Mouse (Mus musculus): Measurements from ENCODE around the gene Mob3a. TPM values are rescaled to one million over a fixed set of nuclear protein-coding genes. Genes with fewer than 3 reads are reported as not detected.

Mob3a gene
- polyA plus RNA-seq, 1 experiment from 2014 or later = 17.3 TPM

- H3K27me3 ChIP-seq (ENCODE audit: insufficient read depth, low read length) = no peaks in the 10 kb centered on the region
- peak overlapping the region; percentile 11; the same call in 1 of the 2 replicates for H3K9ac ChIP-seq (replicated peaks)
- no peak overlapping the region for H3K4me3 ChIP-seq (ENCODE audit: low read depth, low read length)
- TF ChIP-seq EP300 (IDR thresholded peaks at IDR 0.05; ENCODE audit: low read depth) (no peak), CTCF (IDR thresholded peaks at IDR 0.05; ENCODE audit: low read depth) (no peak)
- ATAC-seq (no peak), DNase-seq (no peak)
- peak overlapping the region; percentile 42; the same call in 1 of the 2 replicates for H3K4me2 ChIP-seq (ENCODE audit: low read depth, low read length)
- no peaks in the 10 kb centered on the region for H3K9me3 ChIP-seq (ENCODE audit: low read length)
- H3K36me3 ChIP-seq (replicated peaks; ENCODE audit: insufficient read depth, low read length) = peaks cover 31% of the 10 kb centered on the region
- H3K27ac ChIP-seq (ENCODE audit: low read depth) = peak overlapping the region; percentile 95
- 69% methylated on average over 12 of the region's 12 CpGs for WGBS (ENCODE audit: insufficient replicate concordance)
- peaks cover 65% of the 10 kb centered on the region for H3K4me1 ChIP-seq (ENCODE audit: insufficient read depth)
Observed at GRCm38 (mm10) chr10:80693401-80694045, 8.3 kb downstream of the Mob3a start.

GRCm38 (mm10) chr10:80692249-80693165 is 9.3 kb downstream of the Mob3a start:
- DNase-seq (peak; percentile 57), ATAC-seq (peak; percentile 9; the same call in 1 of the 2 replicates)
- Histone ChIP-seq H3K9me3 (ENCODE audit: low read length) (no peaks in the 10 kb centered on the region), H3K27ac (ENCODE audit: low read depth) (peak overlapping the region; percentile 95), H3K36me3 (replicated peaks; ENCODE audit: insufficient read depth, low read length) (peaks cover 31% of the 10 kb centered on the region), H3K4me2 (ENCODE audit: low read depth, low read length) (peak overlapping the region; percentile 42; the same call in 1 of the 2 replicates), H3K4me1 (ENCODE audit: insufficient read depth) (peaks cover 55% of the 10 kb centered on the region), H3K27me3 (ENCODE audit: insufficient read depth, low read length) (no peaks in the 10 kb centered on the region), H3K4me3 (ENCODE audit: low read depth, low read length) (no peak overlapping the region), H3K9ac (replicated peaks) (no peak overlapping the region; the same call in 1 of the 2 replicates)
- TF ChIP-seq CTCF (IDR thresholded peaks at IDR 0.05; ENCODE audit: low read depth) (no peak), EP300 (IDR thresholded peaks at IDR 0.05; ENCODE audit: low read depth) (no peak)
- WGBS (ENCODE audit: insufficient replicate concordance) = 43% methylated on average over 14 of the region's 14 CpGs

GRCm38 (mm10) chr10:80687850-80688249 is 13.9 kb downstream of the Mob3a start:
- H3K36me3 ChIP-seq (replicated peaks; ENCODE audit: insufficient read depth, low read length) = peaks cover 44% of the 10 kb centered on the region
- H3K4me2 ChIP-seq (ENCODE audit: low read depth, low read length) = no peak overlapping the region
- 40% methylated on average over 5 of the region's 5 CpGs for WGBS (ENCODE audit: insufficient replicate concordance)
- ATAC-seq (peak; percentile 69), DNase-seq (peak; percentile 84)
- no peaks in the 10 kb centered on the region for H3K9me3 ChIP-seq (ENCODE audit: low read length)
- no peak overlapping the region for H3K4me3 ChIP-seq (ENCODE audit: low read depth, low read length)
- no peaks in the 10 kb centered on the region for H3K27me3 ChIP-seq (ENCODE audit: insufficient read depth, low read length)
- H3K4me1 ChIP-seq (ENCODE audit: insufficient read depth) = peaks cover 29% of the 10 kb centered on the region
- no peak overlapping the region for H3K9ac ChIP-seq (replicated peaks)
- peak; percentile 91 for TF ChIP-seq CTCF (IDR thresholded peaks at IDR 0.05; ENCODE audit: low read depth)
- no peak for TF ChIP-seq EP300 (IDR thresholded peaks at IDR 0.05; ENCODE audit: low read depth)
- no peak overlapping the region for H3K27ac ChIP-seq (ENCODE audit: low read depth)

- no peak overlapping the region for H3K9ac ChIP-seq (replicated peaks)
- DNase-seq (no peak), ATAC-seq (no peak)
- H3K27me3 ChIP-seq (ENCODE audit: insufficient read depth, low read length) = no peaks in the 10 kb centered on the region
- no peaks in the 10 kb centered on the region for H3K9me3 ChIP-seq (ENCODE audit: low read length)
- TF ChIP-seq CTCF (IDR thresholded peaks at IDR 0.05; ENCODE audit: low read depth) (no peak), EP300 (IDR thresholded peaks at IDR 0.05; ENCODE audit: low read depth) (no peak)
- H3K27ac ChIP-seq (ENCODE audit: low read depth) = 0 out of 2 replicates have a peak overlapping the region, but pooled peaks have one; percentile 18
- no peak overlapping the region for H3K4me3 ChIP-seq (ENCODE audit: low read depth, low read length)
- WGBS (ENCODE audit: insufficient replicate concordance) = 92% methylated on average over 3 of the region's 3 CpGs
- peaks cover 19% of the 10 kb centered on the region; the same call in 1 of the 2 replicates for H3K4me1 ChIP-seq (ENCODE audit: insufficient read depth)
- no peak overlapping the region for H3K4me2 ChIP-seq (ENCODE audit: low read depth, low read length)
- peaks cover 44% of the 10 kb centered on the region for H3K36me3 ChIP-seq (replicated peaks; ENCODE audit: insufficient read depth, low read length)
Observed at GRCm38 (mm10) chr10:80686617-80687016, 15.2 kb downstream of the Mob3a start.

GRCm38 (mm10) chr10:80684984-80685383 is 16.8 kb downstream of the Mob3a start:
- DNase-seq = no peak
- H3K27me3 ChIP-seq (ENCODE audit: insufficient read depth, low read length) = no peaks in the 10 kb centered on the region
- peak overlapping the region; percentile 50; the same call in 1 of the 2 replicates for H3K9ac ChIP-seq (replicated peaks)
- TF ChIP-seq EP300 (IDR thresholded peaks at IDR 0.05; ENCODE audit: low read depth) (peak; percentile 96), CTCF (IDR thresholded peaks at IDR 0.05; ENCODE audit: low read depth) (no peak)
- peak; percentile 65 for ATAC-seq
- no peaks in the 10 kb centered on the region for H3K9me3 ChIP-seq (ENCODE audit: low read length)
- H3K4me2 ChIP-seq (ENCODE audit: low read depth, low read length) = peak overlapping the region; percentile 61
- H3K4me3 ChIP-seq (ENCODE audit: low read depth, low read length) = no peak overlapping the region
- peaks cover 32% of the 10 kb centered on the region for H3K36me3 ChIP-seq (replicated peaks; ENCODE audit: insufficient read depth, low read length)
- peaks cover 23% of the 10 kb centered on the region for H3K4me1 ChIP-seq (ENCODE audit: insufficient read depth)
- WGBS (ENCODE audit: insufficient replicate concordance) = 56% methylated on average over 4 of the region's 4 CpGs
- peak overlapping the region; percentile 82 for H3K27ac ChIP-seq (ENCODE audit: low read depth)

GRCm38 (mm10) chr10:80684214-80684613 is 17.6 kb downstream of the Mob3a start:
- Histone ChIP-seq H3K4me3 (ENCODE audit: low read depth, low read length) (no peak overlapping the region), H3K27me3 (ENCODE audit: insufficient read depth, low read length) (no peaks in the 10 kb centered on the region), H3K36me3 (replicated peaks; ENCODE audit: insufficient read depth, low read length) (peaks cover 25% of the 10 kb centered on the region), H3K4me2 (ENCODE audit: low read depth, low read length) (no peak overlapping the region), H3K9ac (replicated peaks) (no peak overlapping the region), H3K9me3 (ENCODE audit: low read length) (no peaks in the 10 kb centered on the region), H3K27ac (ENCODE audit: low read depth) (peak overlapping the region; percentile 82), H3K4me1 (ENCODE audit: insufficient read depth) (peaks cover 31% of the 10 kb centered on the region)
- TF ChIP-seq CTCF (IDR thresholded peaks at IDR 0.05; ENCODE audit: low read depth) (peak; percentile 99), EP300 (IDR thresholded peaks at IDR 0.05; ENCODE audit: low read depth) (no peak)
- peak; percentile 68 for ATAC-seq
- DNase-seq = peak; percentile 82
- WGBS (ENCODE audit: insufficient replicate concordance) = 51% methylated on average over 6 of the region's 6 CpGs
